Mouse (Mus musculus): Measurements from ENCODE around the gene Smok3a. TPM values are rescaled to one million over a fixed set of nuclear protein-coding genes. Genes with fewer than 3 reads are reported as not detected.
A peak's percentile ranks its signal among the peaks of the same experiment; 100 is the strongest.
"Not testable (repeated sequence)": the region's sequence is repeated elsewhere in the genome, so short reads cannot be mapped to it uniquely, and the experiment has no call there.

The Smok3a gene
- polyA plus RNA-seq (2012; rRNA removed): not detected in 2 replicates

DNA sequence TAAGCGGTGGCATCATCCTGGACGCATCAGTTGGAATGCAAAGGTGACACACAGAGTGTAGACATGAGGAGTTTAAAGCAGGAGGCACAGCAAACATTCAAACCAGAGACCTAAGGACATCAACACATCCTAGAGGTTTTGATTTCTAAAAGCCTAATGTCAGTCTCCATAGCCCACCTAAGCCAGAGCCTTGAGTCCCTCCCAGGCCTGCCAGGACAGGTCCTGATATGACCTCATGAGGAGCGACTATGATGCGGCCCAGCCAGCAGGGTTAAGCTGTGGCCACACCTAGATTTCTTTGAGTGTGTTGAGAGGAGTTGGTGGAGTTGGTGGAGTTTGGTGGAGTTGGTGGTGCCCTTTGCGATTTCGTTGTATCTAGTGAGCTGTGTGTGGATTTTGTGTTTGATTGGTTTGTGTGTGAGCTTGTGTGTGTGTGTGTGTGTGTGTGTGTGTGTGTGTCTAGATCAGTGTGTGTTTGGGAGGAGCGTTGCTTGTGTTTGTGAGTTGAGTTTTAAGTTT is at the start of gene Smok3a, which contains the start of gene Smok3b:
Gene Smok3a (plus strand): TSS at position 301 of the 519 bp plus-strand sequence.
Gene Smok3b (plus strand): TSS at position 469 of the 519 bp plus-strand sequence.
- 55% methylated on average over 3 of the region's 7 CpGs for WGBS
- not testable (repeated sequence) for DNase-seq (ENCODE audit: low read depth, low spot score)

DNA sequence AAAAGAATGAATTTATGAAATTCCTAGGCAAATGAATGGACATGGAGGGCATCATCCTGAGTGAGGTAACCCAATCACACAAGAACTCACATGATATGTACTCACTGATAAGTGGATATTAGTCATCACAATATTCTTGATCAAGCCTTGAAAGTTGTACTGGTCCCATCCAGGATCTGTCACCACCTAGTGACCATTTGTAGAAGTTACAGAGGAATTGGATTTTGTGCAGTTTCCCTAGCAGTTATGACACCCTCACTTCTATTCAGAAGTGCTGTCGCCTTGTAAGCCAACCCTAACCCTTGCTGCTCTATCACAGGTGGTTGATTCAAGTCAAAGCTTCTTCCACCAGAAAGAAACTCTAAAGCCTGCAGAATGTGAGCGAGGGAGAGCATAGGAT is 47.9 kb upstream of the Smok3a start:
- 76% methylated on average over 2 of the region's 2 CpGs for WGBS
- no peak for DNase-seq (ENCODE audit: low read depth, low spot score)

DNA sequence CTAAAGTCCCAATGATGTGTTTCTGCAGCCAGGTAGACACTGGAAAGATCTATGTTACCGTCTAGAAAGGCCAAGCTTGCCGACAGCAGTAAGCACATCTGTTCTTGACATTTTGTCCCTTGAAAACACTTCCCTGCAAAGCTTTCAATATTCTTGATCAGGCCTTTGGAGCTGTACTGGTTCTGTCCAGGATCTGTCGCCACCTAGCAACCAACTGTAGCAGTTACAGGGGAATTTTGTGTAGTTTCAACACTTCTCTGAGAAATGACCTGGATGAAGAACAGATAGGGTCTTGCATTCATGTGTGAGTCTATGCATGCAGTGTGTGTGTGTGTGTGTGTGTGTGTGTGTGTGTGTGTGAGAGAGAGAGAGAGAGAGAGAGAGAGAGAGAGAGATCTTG is 47.3 kb upstream of the Smok3a start:
- 42% methylated on average over 3 of the region's 3 CpGs for WGBS
- no peak for DNase-seq (ENCODE audit: low read depth, low spot score)

DNA sequence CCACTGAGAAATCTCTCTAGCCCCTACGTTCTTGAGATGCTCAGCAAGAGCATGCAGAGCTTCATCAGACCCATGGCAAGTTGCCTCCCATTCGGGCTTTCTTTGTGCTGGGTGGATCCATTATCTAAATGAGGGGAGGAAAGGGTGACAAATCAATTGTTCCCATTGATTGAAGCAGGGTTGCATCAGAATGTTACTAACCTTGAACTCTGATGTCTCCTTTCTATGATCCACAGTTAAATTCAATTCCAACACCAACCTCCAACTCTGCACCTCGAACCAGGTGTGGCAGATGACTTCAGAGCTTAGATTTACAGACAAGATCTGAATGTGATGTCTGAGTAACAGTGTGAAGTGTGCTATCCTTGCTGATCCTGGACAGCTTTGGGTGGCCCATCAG is 46.3 kb upstream of the Smok3a start:
- WGBS: 67% methylated on average over 3 of the region's 3 CpGs
- DNase-seq (ENCODE audit: low read depth, low spot score): no peak

DNA sequence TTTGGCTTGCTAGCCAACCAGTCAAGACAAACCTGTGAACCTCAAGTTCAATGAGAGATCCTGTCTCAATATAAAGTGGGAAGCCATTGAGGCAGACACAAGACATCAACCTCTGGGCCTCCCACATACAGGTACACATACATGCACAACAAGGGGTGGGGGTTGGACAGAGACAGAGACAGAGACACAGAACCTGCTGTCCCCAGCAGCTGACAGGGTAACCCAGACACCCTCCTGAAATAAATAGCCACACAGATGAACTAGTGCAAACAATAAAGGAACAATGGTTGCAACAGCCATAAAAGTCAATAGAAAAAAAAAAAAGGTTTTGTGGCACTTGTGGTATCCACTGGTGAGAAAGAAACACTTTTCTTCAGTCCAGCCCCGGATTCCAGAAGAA is 45.6 kb upstream of the Smok3a start:
- 20% methylated on average over 1 of the region's 1 CpGs for WGBS
- DNase-seq (ENCODE audit: low read depth, low spot score): no peak

DNA sequence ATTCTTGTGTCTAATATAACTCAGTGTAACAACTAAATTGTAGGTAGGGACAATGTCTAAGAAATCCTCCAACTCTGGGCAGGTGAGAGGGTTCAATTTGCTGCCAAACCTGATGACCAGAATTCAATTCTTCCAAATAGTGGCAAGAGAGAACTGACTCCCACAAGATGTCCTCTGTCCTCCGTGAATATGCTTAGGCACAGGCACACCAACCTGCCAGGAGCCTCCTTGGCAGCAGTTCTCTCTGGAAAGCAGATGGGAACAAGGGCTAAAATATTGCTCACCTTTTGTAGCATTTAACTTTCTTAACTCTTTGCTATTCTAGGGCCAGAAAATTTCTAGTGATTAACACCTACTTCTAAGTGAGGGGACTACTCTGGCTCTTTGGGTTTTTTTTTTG is 43.8 kb upstream of the Smok3a start:
- WGBS: 37% methylated on average over 1 of the region's 1 CpGs

DNA sequence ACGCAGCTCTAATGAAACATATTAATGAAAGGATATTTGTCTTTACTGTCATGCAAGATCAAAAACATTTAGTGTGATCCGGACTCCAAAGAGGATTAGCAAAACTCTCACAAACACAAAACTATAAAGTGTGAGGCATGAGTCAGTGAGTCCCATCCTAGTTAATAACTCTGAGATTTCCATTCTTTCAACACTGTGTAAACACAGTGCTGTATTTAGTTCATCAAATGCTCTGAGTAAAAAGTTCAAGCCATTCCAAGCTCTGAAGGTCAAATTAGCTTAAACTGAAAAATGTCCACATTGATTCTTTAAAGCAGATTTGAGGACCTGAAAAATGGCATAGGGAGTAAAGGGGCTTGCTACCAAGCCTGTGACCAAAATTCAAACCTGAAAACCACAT is 42.0 kb upstream of the Smok3a start:
- DNase-seq (ENCODE audit: low read depth, low spot score): no peak
- 67% methylated on average over 2 of the region's 2 CpGs for WGBS

More for the DNA sequence above, 43.8 kb upstream of the Smok3a start:
- DNase-seq (ENCODE audit: low read depth, low spot score): no peak

DNA sequence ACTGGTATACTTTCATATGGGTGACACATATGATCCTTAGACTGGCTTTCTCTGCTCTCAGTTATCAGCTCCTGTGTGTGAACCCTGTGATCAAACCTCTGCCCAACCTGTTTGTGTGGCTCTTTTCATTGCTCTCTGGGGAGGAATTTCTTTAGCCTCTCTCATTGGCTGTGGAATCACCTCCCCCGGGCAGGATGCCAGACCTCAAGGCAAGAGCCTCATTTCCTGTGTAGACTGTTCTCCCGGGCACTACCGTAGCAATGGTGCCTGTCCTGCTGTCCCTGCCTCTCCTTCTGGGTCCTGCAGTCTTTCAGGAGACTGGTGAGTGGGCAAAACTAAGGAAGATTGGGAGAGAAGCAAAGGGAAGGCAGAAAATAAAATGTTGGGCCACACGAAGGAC is 39.8 kb upstream of the Smok3a start, which contains the start of gene Azgp1:
Gene Azgp1 (plus strand): TSS at position 221 of the 400 bp plus-strand sequence.
- DNase-seq (ENCODE audit: low read depth, low spot score): peak; percentile 39
- 24% methylated on average over 4 of the region's 4 CpGs for WGBS

DNA sequence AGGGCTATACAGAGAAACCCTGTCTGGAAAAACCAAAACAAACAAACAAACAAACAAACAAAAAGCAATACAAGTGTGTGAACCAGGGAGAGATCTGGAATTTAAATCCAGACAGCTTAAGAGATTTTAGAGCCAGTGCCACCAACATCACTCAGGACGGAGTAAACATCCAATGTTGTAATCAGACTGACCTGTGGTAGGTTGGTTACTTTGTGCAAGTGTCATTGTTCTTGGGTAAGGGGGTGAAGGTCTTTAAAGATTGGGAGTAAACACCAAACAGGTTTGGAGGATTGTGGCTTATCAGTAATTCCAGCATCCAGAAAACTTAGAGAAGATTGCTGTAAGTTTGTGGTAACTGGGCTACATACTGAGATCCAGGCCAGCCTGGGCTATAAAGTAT is 34.7 kb upstream of the Smok3a start:
- 96% methylated on average over 1 of the region's 1 CpGs for WGBS

DNA sequence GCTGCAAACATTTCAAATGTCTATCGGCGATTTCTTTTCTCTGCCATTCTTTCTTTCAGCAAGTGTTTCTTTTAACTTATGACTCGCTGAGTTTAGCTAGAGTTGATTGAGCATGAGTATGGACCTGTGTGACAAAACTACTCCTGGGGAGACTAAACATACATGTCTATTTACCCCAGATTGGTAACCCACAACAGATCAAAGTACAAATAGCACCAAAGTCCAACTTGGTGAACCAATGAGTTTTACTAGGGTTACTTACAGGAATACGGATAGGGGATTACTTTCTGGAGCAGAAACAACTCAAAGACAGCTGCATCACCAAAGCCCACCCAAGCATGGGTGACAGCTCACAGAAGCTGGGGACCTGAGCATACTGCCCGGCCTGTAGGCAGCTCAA is 11.6 kb upstream of the Smok3a start:
- 76% methylated on average over 5 of the region's 5 CpGs for WGBS
- DNase-seq (ENCODE audit: low read depth, low spot score): no peak

More for the DNA sequence above, 34.7 kb upstream of the Smok3a start:
- no peak for DNase-seq (ENCODE audit: low read depth, low spot score)

DNA sequence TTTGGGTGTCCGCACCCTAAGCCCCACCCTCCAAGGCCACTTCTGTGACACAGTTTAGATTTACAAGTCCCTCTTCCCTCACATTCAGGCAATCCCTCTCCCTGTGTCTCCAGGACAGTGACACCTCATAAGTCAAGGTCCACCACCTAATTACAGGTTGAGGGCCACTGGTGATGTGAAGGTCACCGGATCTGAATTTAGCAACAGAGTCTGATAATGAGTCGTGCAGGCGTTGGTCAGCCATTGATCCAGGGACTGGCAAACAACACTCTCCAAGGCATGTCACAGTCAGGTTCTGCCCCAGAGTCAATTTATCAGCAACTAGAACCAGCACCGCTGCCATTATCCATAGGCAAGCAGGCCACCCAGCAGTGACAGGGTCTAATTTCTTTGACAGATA is 8.7 kb upstream of the Smok3a start:
- 88% methylated on average over 5 of the region's 5 CpGs for WGBS
- no peak for DNase-seq (ENCODE audit: low read depth, low spot score)

DNA sequence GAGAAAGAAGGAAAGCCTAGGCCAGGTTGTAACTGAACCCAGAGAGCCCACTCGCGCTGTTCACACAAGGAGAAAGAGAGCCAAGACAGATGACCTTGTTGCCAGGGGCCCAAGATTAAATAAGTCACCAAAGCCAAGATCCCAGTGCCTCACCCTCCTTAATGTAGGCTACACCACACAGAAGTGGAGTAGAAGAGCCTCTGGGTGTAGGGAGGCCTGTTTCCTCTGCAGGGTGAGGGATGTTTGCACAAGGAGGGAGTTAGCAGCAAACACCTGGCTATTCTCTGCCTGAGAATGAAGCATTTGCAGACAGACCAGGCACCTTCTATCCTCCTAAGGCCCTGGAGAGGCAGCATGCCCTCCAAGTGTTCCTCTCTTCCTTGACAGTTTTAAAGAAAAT is 4.5 kb upstream of the Smok3a start:
- 34% methylated on average over 2 of the region's 2 CpGs for WGBS
- no peak for DNase-seq (ENCODE audit: low read depth, low spot score)

DNA sequence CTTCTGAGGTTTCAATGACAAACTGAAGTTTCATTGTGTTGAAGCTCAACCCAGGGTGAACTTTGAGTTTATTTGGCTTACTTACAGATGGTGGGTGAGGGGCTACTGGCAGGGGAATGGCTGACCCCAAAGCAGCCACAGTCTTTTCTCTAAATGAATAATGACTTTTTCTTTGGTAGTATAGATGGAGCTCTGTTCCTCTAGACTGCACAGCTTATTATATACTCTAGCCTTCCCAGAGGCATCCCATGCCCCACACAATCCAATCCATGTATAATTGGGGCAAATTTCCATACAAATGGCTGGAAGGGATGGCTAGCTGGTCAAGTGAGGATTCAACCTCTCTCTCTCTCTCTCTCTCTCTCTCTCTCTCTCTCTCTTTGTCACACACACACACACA is 4.1 kb upstream of the Smok3a start:
- DNase-seq (ENCODE audit: low read depth, low spot score): no peak

DNA sequence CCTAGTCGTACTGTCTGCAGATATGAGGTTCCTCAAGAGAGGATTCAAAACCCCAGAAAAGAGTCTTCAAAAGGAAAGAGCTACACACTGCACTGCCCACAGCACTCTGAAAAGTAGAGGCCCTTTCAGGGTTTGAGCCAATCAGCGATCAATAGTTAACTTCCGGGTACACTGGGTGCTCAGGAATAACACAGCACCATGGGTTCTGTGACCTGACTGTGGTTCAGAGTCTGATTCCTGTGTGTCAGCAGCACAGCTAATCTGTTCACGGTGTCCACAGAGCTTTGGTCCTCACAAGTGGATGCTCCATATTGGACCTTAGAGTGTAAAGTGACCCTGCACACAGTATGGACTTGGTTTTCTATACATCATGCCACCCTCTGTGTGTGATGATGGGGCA is 1.5 kb upstream of the Smok3a start:
- DNase-seq (ENCODE audit: low read depth, low spot score): not testable (repeated sequence)
- WGBS: 59% methylated on average over 4 of the region's 4 CpGs

DNA sequence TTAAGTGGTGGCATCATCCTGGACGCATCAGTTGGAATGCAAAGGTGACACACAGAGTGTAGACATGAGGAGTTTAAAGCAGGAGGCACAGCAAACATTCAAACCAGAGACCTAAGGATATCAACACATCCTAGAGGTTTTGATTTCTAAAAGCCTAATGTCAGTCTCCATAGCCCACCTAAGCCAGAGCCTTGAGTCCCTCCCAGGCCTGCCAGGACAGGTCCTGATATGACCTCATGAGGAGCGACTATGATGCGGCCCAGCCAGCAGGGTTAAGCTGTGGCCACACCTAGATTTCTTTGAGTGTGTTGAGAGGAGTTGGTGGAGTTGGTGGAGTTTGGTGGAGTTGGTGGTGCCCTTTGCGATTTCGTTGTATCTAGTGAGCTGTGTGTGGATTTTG is 31.8 kb downstream of the Smok3a start, which contains the start of gene Smok3c:
Gene Smok3c (plus strand): TSS at position 301 of the 400 bp plus-strand sequence.
- DNase-seq (ENCODE audit: low read depth, low spot score): not testable (repeated sequence)
- no CpG with 5 or more reads among the region's 5 CpGs for WGBS

DNA sequence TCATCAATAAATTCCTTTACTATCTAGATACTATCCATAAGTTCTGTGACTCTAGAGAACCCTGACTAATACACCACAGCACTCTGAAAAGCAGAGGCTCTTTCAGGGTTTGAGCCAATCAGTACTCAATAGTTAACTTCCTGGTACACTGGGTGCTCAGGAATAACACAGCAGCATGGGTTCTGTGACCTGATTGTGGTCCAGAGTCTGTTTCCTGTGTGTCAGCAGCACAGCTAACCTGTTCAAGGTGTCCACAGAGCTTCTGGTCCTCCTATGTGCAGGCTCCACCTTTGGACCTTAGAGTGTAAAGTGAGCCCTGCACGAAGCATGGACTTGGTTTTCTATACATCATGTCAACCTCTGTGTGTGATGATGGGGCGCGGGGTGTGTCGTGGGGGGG is 52.7 kb downstream of the Smok3a start:
- DNase-seq (ENCODE audit: low read depth, low spot score): no peak
- 87% methylated on average over 4 of the region's 4 CpGs for WGBS

DNA sequence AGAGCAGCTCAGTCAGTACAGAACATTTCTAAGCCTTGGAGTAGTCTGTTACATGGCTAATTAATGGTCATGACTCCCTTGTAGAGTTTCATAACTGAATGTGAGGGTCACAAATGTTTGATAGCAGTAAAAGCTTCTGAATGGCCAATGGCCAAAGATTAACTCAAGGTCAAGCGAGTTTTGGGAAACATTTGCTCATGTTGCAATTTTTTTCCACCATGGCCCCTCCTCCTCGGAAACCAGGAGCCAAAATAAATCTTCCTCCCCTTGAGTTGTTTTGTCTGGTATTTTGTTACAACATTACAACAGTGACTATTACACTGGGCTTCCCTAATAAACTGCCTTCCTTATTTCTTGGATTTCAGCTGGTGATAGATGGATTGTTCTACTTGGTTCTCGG is 54.6 kb downstream of the Smok3a start:
- no peak for DNase-seq (ENCODE audit: low read depth, low spot score)
- 79% methylated on average over 3 of the region's 3 CpGs for WGBS

DNA sequence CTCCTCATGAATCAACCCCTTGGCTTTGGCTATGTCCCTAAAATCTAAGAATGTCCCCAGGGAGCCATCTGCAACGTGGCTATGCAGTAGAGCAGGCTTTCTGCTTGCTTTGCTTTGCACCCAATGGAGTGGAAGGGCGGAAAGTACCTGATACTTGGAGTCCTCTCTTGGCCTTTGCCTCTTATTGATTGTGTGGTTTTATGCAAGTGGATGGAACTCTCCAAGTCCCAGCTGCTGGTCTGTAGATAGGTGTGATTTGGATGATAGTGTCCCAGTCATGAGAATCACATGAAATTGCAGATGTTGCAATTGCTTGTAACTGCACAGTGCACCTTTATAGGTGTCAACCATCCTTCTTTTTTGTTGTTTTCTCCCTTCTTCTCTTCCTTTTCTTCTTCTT is 55.1 kb downstream of the Smok3a start:
- 76% methylated on average over 2 of the region's 2 CpGs for WGBS
- no peak for DNase-seq (ENCODE audit: low read depth, low spot score)

DNA sequence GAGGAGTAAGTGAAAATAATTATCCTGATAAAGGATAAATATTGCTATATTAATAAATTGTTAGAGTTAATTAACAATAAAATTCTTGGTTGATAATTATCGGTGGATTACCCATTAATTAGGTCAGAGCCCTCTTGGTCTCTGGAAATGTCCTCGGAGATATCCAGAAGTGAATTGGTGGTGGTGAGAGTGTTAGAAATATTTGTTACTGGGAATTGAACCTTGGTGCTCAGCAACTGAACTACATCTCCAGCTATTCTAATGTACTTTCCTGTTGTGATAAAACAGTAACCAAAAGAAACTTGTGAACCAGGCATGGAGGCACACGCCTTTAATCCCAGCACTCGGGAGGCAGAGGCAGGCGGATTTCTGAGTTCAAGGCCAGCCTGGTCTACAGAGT is 59.4 kb downstream of the Smok3a start:
- WGBS: 84% methylated on average over 5 of the region's 5 CpGs
- no peak for DNase-seq (ENCODE audit: low read depth, low spot score)

DNA sequence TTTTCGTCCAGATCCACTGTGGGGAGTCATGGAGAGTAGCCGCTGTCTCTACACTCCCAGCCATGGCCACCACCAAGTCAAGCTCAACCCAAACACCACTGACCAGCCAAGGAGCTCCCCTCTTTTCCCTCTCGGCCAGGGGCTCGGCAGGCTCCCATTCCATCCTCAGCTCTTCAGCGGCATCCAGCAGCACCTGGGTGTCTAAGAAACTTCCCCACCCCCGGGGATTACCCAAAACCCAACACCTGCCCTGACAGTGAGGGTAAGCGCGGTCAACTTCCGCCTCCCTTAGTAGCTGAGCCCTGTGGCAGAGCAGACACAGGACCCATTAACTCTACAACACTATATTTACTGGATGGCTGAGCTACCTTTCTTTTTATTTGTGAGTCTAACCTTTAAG is 60.4 kb downstream of the Smok3a start:
- DNase-seq (ENCODE audit: low read depth, low spot score): no peak
- 87% methylated on average over 9 of the region's 9 CpGs for WGBS

DNA sequence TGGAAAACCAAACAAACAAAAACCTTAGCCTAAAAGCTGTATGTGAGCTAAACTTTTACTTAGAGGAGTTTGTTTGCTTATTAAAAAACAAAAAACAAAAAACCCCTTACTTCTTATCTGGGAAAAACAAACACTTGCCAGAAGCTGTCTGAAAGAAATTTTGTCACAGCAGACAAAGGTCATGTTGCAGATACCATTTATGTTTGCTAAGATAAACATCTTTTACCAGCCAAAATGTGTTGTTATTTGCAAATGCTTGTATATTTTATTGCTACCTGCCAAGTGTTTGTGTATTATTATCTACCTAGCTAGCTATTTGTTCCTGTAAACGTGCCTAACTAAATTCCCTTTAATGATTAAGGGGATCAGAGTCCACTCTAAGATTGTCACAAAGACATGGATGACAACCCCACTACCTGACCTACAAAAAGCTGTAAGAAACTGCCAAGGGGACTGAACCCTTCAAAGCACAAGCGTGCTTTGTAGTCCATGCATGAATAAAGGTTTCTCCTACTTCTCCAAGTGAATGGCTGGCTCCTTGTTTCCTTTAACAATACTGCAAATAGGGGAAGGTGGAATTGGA is 62.3 kb downstream of the Smok3a start:
- no peak for DNase-seq (ENCODE audit: low read depth, low spot score)
- 47% methylated on average over 2 of the region's 2 CpGs for WGBS

DNA sequence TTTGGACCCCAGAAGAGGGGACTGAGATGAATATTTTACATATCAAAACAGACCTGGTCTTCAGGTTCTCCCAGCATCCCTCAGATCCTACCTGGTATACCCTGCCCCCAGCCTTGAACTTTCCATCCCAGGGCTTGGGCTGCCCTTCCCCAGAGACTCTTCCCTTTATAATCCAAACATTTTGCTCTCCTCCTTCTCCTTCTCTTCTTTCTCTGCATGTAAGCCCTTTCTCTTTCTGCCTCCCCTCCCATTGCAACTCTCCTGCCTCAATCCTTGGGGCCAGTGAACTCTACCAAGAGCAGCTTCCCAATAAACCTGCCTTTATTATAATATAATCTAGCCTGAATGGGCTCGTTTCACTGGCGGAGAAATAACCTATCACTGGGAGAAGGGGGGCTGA is 62.9 kb downstream of the Smok3a start:
- DNase-seq (ENCODE audit: low read depth, low spot score): no peak
- 88% methylated on average over 2 of the region's 2 CpGs for WGBS
